Mouse (Mus musculus) inflammation-experienced regulatory T-cells, adult 6 months (primary cell): ENCODE data around the gene Tln2. TPM values are rescaled to one million over a fixed set of nuclear protein-coding genes. Genes with fewer than 3 reads are reported as not detected.

Experiments used
- ATAC-seq: one replicate; pipeline ENCODE4 v1.8.0; 2017
- polyA plus RNA-seq, 3 experiments: library from polyadenylated mRNA; unstranded; fragments of 100-300 nt; shearing (Covaris generic); gene quantifications; one replicate each; pipeline ENCODE4 v1.2.1; 2017

Gene Tln2
- polyA plus RNA-seq, 3 experiments from 2014 or later, result 0.11 to 0.20 (median 0.19) TPM

DNA sequence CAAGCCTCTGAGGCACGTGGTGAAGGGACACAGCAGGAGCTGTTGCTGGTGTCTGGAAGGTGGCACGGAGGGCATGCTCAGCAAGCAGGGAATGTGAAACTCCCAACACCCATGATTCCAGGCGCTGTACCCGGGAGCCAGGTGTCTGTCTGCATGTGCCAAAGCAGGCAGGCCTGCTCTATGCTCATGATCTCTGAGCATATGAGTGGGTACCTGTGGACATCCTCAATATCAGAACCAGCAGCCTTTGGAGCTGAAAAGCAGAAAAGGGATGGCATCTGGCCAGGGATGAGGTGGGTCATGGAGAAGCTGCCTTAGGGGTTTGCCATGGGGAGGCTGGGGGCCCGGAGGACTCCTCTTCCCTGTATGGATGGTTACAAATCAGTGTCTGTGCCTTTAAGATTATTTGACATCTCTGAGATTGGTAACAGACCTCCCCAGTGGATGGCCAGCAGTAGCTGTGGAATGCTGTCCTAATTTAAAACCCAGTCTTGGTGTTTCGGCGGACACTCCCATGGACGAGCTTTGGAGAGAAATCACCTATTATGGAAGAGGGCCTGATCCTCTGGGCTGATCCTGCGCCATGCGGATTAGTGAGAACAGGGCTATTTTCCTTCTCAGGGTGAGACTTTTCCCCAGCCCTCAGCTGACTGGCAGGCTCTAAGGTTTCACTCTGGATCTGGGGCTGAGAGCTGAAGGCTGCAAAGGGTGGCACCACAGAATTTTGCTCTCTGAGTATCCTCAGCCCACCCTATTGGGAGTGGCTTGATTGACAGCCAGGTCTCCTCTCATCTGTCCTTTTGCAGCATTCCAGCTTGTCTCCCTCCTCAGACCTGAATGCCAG, 367.8 kb downstream of the Tln2 start:
- no peak for ATAC-seq

DNA sequence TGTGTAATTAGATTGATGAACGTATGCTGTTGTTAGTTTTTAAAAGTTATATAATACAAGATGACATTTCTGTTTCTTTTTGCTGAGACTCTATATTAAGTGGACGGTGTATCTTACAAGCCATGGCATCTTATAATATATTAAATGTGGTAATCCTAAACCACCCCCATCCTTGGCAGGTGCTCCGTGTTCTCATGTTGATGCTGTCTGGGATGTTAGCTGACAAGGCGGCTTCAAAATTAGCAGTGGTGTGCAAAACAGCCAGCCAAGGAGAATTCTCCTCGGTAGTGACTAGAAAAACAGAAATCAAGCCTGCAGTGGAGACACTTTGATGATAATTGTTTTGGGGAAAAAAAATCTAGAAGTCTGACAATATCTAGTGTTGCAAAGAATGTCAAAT, 371.8 kb downstream of the Tln2 start:
- no peak for ATAC-seq

DNA sequence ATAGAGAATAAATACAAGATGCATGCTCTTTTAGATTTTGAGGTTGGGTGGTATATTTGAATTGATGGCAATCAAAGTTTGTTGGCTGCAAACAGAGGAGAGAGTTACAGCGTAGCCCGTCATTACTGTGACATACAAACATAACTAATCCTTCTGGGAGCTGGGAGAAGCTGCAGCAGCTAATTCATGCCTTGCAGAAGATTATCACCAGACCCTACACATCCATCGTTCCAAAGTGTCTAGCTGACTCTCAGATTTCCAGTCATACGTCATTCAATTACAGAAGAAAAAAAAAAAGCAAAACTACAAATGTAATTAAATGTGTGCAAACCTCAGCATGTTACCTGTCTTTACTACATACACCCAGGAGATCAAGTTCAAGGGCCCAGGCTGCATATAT, 372.3 kb downstream of the Tln2 start:
- no peak for ATAC-seq

DNA sequence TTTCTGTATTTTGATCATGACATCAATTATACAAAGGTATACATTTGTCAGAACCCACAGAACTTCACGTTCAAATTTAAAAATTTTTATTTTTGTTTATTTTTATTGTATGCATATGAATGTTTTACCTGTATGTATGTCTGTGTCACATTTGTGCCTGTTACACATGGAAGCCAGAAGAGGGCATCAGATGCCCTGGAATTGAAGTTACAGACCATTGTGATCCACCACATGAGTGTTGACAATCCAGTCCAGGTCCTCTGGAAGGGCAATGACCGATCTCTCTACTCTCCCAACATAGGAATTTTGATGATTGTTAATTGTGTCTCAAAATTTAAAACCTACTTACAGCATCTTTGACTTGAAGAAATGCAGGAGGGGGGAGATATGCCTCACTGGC, 374.9 kb downstream of the Tln2 start:
- ATAC-seq, result no peak

DNA sequence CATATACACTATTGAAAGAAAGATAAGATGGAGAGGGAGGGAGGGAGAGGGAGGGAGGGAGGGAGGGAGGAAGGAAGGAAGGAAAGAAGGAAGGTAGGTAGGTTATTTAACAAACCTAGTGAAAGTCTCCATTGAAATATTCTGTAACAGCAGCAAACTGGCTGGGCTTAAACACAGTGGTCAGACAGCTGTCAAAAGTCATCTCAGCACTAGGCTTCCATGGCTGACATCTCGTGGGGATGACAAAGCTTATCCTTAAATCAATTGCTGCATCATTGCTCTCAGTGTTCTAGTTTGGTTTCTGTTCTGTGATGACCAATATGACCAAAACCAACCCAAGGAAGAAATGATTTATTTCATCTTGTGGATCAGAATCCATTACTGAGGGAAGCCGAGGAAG, 376.0 kb downstream of the Tln2 start:
- ATAC-seq, result no peak

DNA sequence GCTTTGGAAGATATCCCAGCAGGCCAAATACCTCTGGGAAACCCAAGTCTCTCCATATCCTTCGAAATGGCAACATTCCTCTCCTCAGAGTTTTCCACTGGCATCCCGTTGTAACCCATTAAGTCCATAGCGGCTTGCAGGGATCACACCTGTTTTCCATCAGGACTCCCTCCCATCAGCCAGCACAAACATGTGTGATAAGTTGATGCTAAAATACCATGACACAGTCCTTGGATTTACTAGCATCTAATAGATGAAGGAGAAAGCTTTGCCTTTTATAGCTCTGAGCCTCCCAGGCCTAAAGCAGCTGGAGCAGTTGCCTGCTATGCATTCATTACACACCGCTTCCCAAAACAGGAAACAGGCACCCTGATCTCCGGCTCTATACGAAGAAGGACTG, 377.5 kb downstream of the Tln2 start:
- no peak for ATAC-seq

DNA sequence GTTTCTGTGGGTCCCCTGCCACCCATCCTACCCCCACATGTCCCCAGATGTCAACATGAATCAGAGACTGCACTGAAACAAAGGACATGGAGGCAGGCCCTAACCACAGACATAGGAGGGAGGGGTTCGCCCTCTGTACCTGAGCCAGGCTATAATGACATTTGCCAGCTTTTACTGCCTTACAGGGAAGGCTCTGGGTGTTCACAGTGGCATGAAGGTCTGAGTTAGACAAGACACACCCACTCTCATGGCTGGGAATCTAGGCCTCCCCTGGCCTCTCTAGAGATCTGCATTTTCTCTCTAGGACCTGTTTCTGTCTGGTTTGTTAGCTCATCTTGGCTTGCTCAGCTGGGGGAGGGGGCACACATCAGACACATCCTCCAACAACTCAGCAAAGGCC, 380.8 kb downstream of the Tln2 start:
- ATAC-seq, result no peak

DNA sequence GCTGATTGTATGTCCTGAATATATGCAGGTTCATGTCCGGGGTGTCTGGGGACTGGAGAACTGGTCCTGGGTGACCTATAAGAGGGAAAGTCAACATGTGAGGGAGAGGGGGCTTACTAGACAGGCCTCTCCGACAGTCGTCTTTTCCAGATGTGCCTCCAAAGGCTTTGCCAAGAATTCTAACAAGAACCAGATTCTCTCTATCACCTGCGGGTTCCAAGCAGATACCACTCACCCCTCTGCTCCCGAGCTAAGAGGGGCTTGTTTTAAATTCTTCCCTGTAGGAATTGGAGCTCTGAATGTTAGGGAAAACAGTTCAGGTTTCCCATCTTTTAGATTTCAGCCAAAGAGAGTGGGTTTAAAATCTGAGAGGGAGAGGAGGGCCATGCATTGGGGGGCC, 381.3 kb downstream of the Tln2 start:
- no peak for ATAC-seq

DNA sequence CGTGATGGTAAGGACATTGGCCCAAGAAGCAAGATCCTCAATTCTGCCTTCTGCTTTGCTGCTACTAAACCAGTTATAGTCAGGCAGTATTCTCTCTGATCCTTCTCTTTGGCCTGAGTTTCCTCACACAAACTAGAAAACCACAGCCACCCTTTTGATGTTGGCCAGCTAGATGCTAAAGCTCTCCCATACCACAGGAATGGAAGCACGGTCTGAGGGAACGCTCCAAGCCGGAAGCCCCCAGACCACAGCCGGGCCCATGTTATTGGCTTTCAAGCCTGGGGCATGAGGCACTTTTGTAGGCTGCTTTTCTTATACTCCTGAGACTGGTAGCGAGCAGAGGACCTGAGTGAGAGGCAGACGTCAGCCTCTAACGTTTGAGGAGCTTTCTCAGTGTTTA, 383.4 kb downstream of the Tln2 start:
- ATAC-seq, result no peak

DNA sequence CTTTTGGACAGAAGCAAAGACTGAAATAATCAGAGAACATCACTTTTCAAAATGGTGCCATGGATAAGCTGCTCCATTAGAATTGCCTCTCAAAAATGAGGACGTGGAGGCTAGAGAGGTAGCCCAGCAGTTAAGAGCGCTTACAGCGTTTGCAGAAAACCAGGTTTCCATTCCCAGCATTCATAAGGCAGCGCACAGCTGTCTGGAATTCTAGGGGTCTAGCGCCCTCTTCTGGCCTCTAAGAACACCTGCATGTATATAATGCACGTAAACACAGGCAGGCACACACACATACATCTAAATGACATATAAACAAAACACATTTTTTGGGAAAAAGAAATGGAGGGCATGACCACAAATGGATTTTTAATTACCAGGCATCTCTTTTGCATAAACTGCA, 385.7 kb downstream of the Tln2 start:
- ATAC-seq, result no peak

DNA sequence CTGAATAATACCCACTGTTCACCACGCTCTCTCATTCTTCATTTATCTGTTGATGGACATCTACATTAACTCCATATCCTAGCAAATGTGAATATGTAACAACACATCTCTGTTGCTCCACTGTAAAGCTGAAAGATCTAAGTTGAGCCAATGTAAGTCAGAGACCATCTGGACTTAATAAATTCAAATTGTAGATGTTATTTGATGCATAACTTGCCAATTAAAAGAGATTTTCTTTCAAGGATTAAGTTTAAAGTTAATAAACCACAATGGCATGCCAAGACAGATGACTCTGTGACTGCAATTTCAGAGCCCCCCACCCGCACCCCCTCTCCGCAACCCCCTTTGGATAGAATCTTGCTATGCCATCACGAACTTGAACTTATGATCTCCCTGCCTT, 386.3 kb downstream of the Tln2 start:
- ATAC-seq, result no peak

DNA sequence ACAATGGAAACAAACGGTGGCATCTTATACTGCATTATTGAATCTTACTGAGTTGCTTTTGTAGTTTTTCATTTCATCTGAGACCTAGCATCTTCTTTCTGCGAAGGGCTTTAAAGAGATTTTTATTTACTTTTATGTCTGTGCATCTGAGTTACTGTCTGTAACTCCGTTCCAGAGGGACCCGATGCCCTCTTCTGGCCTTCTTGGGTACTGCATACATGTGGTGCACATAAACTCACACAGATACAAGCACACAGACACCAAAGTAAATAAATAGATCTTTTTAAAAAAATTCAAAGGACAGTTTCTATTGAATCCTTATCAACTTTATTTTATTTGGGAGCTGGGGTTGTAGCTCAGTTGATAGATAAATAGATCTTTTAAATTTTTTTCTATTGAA, 388.1 kb downstream of the Tln2 start:
- ATAC-seq, result no peak

DNA sequence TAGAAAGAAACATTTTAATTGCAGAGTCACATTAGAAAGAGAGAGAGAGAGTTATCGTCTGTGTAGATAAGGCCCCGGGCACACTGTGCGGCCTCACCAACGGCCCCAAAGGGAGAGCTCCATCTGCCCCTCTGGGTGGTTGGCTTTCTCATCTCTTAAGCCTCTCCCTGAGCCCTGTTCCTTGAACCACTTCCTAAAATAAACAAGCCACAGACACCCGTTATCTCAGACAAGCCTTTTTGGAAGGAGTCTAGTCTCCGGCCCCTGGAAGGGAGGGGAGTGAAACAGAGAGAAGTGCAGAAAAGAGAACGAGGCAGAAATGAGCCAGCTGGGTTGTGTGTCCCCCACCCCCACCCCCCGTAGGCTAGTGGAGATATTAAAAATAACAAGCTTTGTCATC, 388.7 kb downstream of the Tln2 start:
- no peak for ATAC-seq

DNA sequence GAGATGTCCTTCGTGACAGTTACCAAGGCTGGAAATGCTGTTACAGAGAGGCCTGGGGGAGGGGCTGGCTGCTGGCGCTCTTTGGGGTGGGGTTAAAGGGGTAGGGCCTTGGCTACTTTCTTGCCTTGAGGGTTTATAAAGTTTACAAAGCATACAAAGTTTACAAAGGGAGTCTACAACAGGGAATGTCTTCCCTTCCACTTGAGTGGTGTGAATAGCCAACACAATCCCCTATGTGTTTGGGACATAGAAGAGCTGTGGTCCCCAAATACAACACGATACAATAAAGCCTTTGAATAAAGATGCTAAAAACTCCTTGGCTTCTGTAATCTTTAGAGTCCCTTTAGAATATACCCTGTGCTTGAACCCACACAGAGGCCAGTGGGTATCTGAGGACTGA, 389.5 kb downstream of the Tln2 start:
- ATAC-seq, result no peak

Other genes starting within 250 kb of the Tln2 start
- not detected for gene C2cd4b, start 199.7 kb upstream of the Tln2 start, polyA plus RNA-seq